Mouse (Mus musculus): Measurements from ENCODE around the gene Map3k21. TPM values are rescaled to one million over a fixed set of nuclear protein-coding genes. Genes with fewer than 3 reads are reported as not detected.

The Map3k21 gene
- polyA plus RNA-seq, 1 experiment from 2014 or later: 11.9 TPM

DNA sequence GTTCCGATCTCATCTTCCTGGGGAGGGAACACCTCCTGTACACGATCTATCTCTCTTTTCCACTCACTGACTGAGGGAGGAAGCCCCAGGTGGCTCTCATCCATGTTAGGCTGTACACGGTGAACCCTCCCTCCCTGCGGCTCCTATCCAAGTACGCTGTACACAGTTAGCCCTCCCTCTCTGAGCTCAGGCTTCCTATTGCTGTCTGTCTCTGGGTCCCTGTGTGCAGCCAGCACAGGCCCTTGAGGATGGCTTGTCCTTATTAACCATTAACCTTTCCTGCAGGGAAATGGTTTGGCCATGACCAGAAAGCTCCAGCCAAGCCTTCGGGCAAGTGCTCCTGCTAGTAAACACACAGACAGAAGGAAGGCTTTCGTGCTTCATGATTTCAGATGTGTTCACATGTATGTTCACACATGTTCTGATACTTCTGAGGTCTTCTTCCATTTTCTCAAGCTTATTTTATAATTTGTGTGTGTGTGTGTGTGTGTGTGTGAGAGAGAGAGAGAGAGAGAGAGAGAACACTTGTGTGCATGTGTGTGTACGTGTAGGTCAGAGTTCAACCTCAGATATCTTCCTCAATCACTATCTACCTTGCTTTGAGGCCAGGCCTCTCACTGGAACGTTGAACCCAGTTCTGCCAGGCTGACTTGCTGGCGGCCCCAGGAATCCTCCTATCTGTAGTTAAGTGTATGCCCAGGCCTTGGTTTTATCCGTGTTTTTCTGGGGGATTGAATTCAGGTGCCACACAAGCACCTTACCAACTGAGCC lies 20.2 kb downstream of the Map3k21 start:
- peak; percentile 51 for ATAC-seq
- peak; percentile 42 for DNase-seq (ENCODE audit: low read depth, low spot score)
- TF ChIP-seq CTCF (IDR thresholded peaks at IDR 0.05): no peak
- in situ Hi-C loops (cut with MboI; ENCODE audit: low pct_unique_long_range_greater_than_20kb): loop anchor here (25.0 kb wide), 1 partner anchor 1032 kb away; the partner anchor contains the start of gene Rbm34
- ChIA-PET POLR2A (no interaction called here), CTCF (interaction anchor here (0.7 kb wide), 1 partner anchor 32 kb away, joined by 3 read pairs; the partner anchor contains the start of gene Pcnx2)
- no peaks in the 10 kb centered on the region for H3K27me3 ChIP-seq

DNA sequence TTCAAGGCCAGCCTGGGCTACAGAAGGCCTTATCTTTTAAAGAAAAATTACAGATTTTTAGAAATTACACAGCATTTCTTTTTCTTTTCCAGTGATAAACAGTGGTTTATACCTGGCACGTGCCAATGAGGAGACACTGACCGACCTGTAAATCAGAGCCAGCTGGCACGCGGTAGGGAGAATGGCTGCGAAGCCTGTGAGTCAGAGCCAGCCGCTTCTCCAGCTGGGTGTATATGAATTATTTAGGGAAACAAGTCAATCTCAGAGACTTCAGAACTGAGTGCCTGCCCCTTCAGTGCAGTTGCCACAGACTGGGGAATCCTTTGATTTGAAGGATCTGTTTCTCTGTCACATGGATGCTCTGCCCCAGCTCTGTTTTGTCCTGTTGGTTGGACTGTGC lies 21.6 kb downstream of the Map3k21 start:
- in situ Hi-C loops (cut with MboI; ENCODE audit: low pct_unique_long_range_greater_than_20kb): loop anchor here (25.0 kb wide), 1 partner anchor 1030 kb away; the partner anchor contains the start of gene Rbm34

DNA sequence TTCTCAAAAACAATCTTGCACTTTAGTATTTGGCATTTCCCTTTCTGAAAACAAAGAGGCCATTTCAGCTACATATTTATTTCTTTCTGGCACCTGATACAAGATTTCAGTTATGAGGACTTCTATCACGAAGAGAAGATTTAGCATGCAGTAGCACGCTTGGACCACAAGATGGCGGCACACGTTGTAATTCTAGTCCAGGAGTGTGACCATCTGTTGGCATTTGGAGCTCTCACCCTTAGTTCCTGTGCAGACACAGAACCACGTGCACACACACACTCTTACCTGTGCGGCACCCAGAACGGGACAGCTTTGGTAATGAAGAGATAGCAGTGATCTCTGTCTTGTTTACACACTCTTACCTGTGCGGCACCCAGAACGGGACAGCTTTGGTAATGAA lies 25.4 kb downstream of the Map3k21 start:
- CTCF ChIA-PET: interaction anchor here (0.7 to 3.7 kb wide), 13 partner anchors 10 to 320 kb away, joined by 3 to 17 read pairs (median 4); no protein-coding TSS in a partner anchor
- H3K27me3 ChIP-seq: no peaks in the 10 kb centered on the region
- ATAC-seq: no peak
- TF ChIP-seq CTCF (IDR thresholded peaks at IDR 0.05): peak; percentile 79
- POLR2A ChIA-PET: no interaction called here
- in situ Hi-C loops (cut with MboI; ENCODE audit: low pct_unique_long_range_greater_than_20kb): loop anchor here (25.0 kb wide), 1 partner anchor 1027 kb away; the partner anchor contains the start of gene Rbm34
- no peak for DNase-seq (ENCODE audit: low read depth, low spot score)

More for the DNA sequence above, 21.6 kb downstream of the Map3k21 start:
- ChIA-PET CTCF (no interaction called here), POLR2A (no interaction called here)
- H3K27me3 ChIP-seq: no peaks in the 10 kb centered on the region
- ATAC-seq: no peak
- DNase-seq (ENCODE audit: low read depth, low spot score): no peak
- no peak for TF ChIP-seq CTCF (IDR thresholded peaks at IDR 0.05)

DNA sequence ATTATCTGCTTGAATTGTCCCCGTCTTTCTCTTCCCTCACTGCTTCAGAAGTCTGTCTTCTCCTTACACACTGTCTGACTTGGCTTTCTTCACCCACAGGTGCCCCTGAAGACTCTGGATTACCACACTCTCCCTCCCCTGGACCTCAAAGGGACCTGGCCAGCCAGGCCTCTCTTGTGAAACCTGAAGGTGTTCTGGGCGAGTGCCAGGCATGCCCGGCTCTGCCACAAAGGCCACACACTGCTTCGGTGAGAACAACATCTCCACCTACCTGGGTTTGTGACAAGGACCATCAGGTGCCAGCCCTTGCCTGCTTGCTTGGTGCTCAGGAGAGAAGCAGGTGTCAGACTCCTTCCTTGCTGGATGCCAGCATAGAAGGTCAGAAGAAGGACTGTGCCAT lies 34.3 kb downstream of the Map3k21 start:
- ChIA-PET CTCF (no interaction called here), POLR2A (no interaction called here)
- no peaks in the 10 kb centered on the region for H3K27me3 ChIP-seq
- no peak for DNase-seq (ENCODE audit: low read depth, low spot score)
- TF ChIP-seq CTCF (IDR thresholded peaks at IDR 0.05): no peak
- no peak for ATAC-seq
- in situ Hi-C loops (cut with MboI; ENCODE audit: low pct_unique_long_range_greater_than_20kb): loop anchor here (25.0 kb wide), 1 partner anchor 1018 kb away; the partner anchor contains the start of gene Rbm34

DNA sequence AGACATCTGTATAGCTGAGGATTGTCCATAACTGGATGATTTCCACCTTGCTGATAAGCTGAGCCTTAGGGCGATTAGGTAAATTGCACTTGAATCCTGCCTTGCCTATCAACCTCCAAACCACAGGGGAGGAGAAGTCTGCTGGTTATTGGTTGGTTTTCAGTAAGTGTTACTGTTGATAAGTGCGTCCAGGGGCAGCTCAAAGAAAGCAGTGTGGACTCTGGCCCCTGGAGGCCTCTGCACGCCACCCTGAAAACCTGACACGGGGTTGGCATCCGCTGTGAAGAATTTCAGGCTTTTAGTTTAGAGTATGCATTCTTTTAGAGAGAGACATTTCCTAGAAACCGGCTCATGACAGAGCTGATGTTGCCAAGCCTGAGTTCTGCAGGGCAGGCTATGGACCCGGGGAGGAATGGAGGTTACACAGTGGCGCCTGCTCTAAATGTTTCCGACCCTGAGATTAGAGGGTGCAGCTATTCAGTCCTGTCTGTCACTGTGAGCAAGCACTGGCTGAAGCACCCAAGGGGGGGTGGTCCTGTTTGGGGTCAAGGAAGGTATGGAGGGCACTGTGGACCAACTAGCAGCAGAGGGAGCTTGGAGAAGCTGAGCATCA lies 38.6 kb downstream of the Map3k21 start:
- POLR2A ChIA-PET: interaction anchor here (0.5 to 1.0 kb wide), 3 partner anchors 9 to 46 kb away, joined by 3 to 4 read pairs (median 3); partner anchors contain the start of gene Kcnk1
- peaks cover 6% of the 10 kb centered on the region for H3K27me3 ChIP-seq
- TF ChIP-seq CTCF (IDR thresholded peaks at IDR 0.05): no peak
- in situ Hi-C loops (cut with MboI; ENCODE audit: low pct_unique_long_range_greater_than_20kb): loop anchor here (5.0 to 25.0 kb wide), 2 partner anchors 308 to 1013 kb away; partner anchors contain the start of gene Rbm34
- peak; percentile 33 for ATAC-seq
- DNase-seq (ENCODE audit: low read depth, low spot score): peak; percentile 13
- CTCF ChIA-PET: interaction anchor here (1.0 to 4.1 kb wide), 8 partner anchors 13 to 308 kb away, joined by 3 to 27 read pairs (median 12); partner anchors contain the start of gene Pcnx2

DNA sequence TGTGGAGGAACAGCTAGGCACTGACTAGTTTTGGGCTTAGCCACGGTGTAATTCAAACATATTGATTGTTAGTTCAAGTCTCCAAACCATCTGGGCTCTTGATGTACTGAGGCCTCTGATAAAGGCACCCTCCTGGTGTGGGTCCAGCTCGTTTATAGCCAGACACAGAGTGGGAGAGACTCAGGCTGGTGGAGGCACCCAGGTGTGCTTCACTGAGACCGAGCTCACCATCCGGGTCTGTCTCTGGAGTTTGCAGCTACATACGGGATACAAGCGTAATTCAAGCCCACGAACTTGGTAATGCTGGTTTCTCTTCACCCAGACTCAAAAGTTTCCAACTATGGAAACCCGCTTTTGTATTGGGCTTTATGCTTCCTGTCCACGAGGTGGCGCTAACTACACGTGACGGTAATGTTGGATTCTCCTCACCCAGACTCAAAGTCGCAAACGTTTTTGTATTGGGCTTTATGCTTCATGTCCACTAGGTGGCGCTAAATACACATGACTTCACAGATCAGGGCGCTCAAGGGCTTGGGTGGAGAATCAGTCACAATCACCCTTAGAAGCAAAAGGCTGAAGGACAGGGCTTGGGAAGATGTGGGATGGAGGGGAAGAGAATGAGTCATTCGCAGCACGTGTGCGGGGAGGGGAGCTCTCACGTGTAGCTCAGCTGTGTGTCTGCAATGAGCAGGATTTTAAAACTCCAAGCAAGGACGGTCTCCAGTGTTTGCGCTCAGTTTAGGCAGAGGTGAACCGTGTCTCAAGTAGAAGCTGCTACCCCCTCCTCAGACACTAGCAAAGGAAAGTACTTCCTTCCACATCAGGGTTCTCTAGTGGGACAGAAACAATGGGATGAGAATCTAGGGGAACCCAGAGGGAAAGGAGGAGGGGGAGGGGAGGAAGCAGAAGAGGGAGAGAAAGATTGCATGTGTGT lies 40.0 kb downstream of the Map3k21 start:
- in situ Hi-C loops (cut with MboI; ENCODE audit: low pct_unique_long_range_greater_than_20kb): loop anchor here (10.0 kb wide), 1 partner anchor 535 kb away; no protein-coding TSS in a partner anchor
- DNase-seq (ENCODE audit: low read depth, low spot score): peak; percentile 74
- peak; percentile 99 for TF ChIP-seq CTCF (IDR thresholded peaks at IDR 0.05)
- POLR2A ChIA-PET: interaction anchor here (0.7 kb wide), 1 partner anchor 1864 kb away, joined by 3 read pairs; no protein-coding TSS in a partner anchor
- ATAC-seq: peak; percentile 60
- CTCF ChIA-PET: interaction anchor here (0.6 to 4.0 kb wide), 17 partner anchors 13 to 434 kb away, joined by 3 to 27 read pairs (median 4); partner anchors contain the start of genes Kcnk1 and Pcnx2
- peaks cover 6% of the 10 kb centered on the region for H3K27me3 ChIP-seq

DNA sequence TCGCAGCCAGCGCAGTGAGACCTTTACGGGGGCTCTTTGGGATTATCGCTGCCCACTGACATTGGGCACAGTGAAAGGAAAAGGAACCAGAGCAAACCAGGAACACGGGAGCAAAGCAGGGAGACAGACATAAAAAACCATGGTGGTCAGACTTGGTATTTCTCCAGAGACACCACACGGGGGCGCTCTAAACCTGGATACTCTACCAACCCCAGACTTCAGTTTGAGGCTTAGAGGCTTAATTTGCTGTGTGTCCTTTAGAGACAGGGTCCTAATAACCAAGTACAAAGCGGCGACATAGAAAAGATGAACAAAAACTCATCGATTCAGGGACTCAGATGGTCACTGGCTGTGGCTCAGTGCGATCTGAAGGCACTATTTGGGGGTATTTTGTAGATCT lies 45.4 kb downstream of the Map3k21 start:
- peaks cover 6% of the 10 kb centered on the region for H3K27me3 ChIP-seq
- in situ Hi-C loops (cut with MboI; ENCODE audit: low pct_unique_long_range_greater_than_20kb): loop anchor here (5.0 to 10.0 kb wide), 2 partner anchors 122 to 529 kb away; no protein-coding TSS in a partner anchor
- peak; percentile 15 for DNase-seq (ENCODE audit: low read depth, low spot score)
- no peak for ATAC-seq
- ChIA-PET POLR2A (no interaction called here), CTCF (interaction anchor here (0.8 to 1.7 kb wide), 5 partner anchors 21 to 301 kb away, joined by 3 to 8 read pairs (median 5); no protein-coding TSS in a partner anchor)
- peak; percentile 84 for TF ChIP-seq CTCF (IDR thresholded peaks at IDR 0.05)

DNA sequence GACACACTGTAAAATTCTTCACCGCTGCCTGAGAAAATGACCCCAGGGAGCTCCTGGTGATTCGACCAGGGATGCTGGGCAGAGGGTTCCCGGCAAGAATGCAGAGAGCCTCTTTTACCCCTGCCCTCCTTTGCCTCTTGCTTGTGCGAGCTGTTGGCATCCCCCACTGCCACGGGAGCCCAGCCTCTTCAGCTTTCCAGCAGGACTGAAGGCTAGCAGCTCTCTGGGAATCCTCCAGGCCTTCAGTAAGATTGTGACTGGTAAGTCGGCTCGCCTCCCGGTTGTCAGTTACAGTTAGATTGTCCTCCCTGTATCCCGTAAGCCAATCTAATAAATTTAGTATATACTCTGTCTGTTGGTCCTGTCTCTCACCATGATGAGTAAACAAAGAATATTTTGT lies 46.5 kb downstream of the Map3k21 start:
- CTCF ChIA-PET: interaction anchor here (1.0 to 1.7 kb wide), 4 partner anchors 43 to 300 kb away, joined by 3 to 8 read pairs (median 5); no protein-coding TSS in a partner anchor
- no peaks in the 10 kb centered on the region for H3K27me3 ChIP-seq
- POLR2A ChIA-PET: no interaction called here
- DNase-seq (ENCODE audit: low read depth, low spot score): no peak
- ATAC-seq: no peak
- in situ Hi-C loops (cut with MboI; ENCODE audit: low pct_unique_long_range_greater_than_20kb): loop anchor here (5.0 to 10.0 kb wide), 2 partner anchors 121 to 528 kb away; no protein-coding TSS in a partner anchor
- no peak for TF ChIP-seq CTCF (IDR thresholded peaks at IDR 0.05)

DNA sequence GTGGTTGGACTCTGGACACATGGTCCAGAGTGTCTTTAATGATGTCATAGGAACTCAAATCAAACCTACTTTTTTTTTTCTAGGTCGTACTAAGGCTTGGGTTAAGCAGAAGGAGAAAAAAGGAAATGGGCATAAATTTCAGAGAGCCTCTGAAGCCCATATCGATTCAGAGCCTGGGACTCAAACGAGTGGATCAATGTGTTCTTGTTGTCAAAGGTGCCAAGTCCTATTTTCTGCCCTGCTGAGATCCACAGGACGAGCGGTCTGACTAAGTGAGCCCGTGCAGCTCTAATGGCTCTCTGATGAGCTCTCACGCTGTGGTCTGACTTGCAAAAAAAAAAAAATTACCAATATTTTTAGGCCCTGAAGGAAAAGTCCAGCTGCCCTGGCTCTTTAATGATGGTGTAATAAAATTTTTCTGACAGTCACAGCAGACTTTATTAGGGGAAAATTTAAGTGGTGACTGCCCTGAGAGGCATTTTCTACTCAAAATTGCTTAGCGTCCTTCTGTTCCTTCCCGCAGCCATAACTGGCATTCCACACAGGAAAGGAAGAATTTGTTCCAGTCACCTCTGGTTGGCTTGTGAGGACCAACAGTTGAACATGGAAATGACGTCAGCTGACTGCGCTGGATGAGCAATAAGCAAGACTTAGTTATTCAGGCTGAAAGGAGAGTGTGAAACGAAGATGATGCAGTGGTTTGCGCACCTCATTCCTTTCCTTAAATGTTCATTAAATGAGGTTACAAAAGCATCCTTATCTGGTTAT lies 47.2 kb downstream of the Map3k21 start:
- no peak for ATAC-seq

More for the DNA sequence above, 47.2 kb downstream of the Map3k21 start:
- no peaks in the 10 kb centered on the region for H3K27me3 ChIP-seq
- POLR2A ChIA-PET: interaction anchor here (0.7 kb wide), 1 partner anchor 44 kb away, joined by 3 read pairs; no protein-coding TSS in a partner anchor
- in situ Hi-C loops (cut with MboI; ENCODE audit: low pct_unique_long_range_greater_than_20kb): loop anchor here (5.0 to 10.0 kb wide), 2 partner anchors 120 to 527 kb away; no protein-coding TSS in a partner anchor
- CTCF ChIA-PET: interaction anchor here (1.2 to 1.7 kb wide), 4 partner anchors 113 to 299 kb away, joined by 3 to 8 read pairs (median 5); no protein-coding TSS in a partner anchor
- DNase-seq (ENCODE audit: low read depth, low spot score): no peak
- no peak for TF ChIP-seq CTCF (IDR thresholded peaks at IDR 0.05)
